Mouse (Mus musculus) v-Abl transformed pro-B cells (cell line): Measurements from ENCODE around the gene Rufy2.

ENCODE experiments used
- in situ Hi-C, 2 experiments: fragments of 400-800 bp; cut with MboI; formaldehyde crosslinking; loops; one replicate each; pipeline ENCODE4 v1.15.1; 2025; ENCODE audit not compliant: unreplicated experiment in 2 of 2

The Rufy2 gene

GRCm38 (mm10) chr10:62980039-62980954 lies at the start of gene Rufy2:
Gene Rufy2, plus strand, starts transcription at chr10:62980223.
- in situ Hi-C loops: loop anchor here in 1 of 2 experiments (10.0 kb wide), 1 partner anchor 405 kb away; the partner anchor contains the start of genes Dnajc12 and Sirt1

- in situ Hi-C loops: no loop called here
Measured at GRCm38 (mm10) chr10:62932381-62932780, 47.6 kb upstream of the Rufy2 start.

DNA sequence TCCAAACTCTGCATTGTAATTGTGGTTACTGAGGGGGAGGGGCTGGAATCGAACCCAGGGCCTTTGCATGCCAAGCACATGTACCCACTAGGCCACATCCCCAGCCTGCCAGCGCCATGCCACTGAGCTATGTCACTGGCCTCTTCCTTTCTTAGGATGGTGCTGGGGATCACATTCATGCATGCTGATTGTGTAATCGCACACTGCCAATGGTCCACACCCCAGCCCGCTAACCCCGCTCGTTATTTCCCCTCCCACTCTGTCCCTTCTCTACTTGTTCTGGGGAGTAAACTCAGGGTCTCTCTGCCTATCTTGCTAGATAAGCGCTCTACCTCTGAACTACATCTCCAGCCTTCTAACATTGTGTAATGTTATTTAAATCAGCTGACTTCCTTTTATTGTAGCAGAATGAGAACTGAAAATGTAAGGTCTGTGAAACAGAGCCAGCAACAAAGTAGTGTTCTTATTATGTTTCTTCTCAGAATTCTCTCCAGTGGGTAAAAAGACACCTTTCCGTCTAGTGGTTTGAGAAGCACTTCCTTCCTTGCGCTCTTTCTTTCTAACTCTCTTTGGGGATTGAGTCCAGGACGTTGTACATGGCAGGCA lies 34.9 kb upstream of the Rufy2 start:
- in situ Hi-C loops: no loop called here

DNA sequence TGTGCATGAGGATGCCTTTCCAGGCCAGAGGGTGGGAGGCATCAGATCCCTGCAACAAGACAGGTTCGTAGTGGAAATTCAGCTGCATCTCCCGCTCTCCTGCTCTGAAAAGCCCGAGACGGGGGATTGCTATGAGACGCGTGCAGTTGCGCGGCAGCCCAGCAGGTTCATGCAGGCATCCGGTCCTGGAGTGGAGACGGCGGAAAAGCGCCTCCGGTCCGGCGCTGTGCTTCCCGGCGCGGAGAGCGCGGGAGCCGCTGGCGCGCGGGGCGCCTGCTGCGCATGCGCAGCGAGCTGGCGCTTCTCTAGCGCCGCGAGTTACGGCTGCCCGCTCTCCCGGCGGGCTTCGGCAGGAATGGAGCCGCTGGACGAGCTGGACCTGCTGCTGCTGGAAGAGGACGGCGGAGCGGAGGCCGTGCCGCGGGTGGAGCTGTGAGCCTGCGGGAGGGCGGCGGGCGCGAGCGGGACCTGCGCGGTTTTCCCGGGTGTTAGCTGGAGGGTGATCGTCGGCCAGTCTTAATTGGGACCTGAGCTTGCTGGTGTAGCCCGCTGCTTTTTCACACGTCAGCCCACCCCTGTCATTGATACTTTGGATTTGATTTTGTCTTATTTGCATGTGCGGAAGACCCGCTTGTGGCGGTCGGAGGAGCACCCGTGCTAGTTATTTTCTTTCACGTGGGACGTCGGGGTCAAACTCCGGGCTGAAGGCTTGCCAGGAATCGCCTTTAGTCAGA lies 33.1 kb upstream of the Rufy2 start, which contains the start of gene Dna2:
TSS of gene Dna2 (plus strand) at position 289 of the 734 bp plus-strand sequence.
- in situ Hi-C loops: no loop called here

DNA sequence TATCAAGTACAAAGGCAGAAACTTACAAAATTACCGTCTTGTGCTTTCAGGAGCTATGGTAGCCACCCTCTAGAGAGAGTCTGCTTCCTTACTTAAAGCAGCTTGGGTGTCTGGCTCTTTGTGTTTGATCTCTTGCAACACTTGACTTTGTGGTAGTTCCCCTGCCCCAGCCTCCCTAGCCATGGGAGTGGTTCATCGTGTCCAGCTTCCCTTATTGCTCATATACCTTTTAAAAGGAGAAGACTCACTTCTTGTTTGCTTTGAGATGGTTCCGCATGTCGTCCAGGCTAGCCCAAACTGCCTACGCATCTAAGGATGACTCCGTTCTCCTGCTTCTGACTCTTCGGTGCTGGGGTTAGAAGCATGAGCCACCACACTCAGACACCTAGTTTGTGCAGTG lies 31.5 kb upstream of the Rufy2 start:
- in situ Hi-C loops: no loop called here

DNA sequence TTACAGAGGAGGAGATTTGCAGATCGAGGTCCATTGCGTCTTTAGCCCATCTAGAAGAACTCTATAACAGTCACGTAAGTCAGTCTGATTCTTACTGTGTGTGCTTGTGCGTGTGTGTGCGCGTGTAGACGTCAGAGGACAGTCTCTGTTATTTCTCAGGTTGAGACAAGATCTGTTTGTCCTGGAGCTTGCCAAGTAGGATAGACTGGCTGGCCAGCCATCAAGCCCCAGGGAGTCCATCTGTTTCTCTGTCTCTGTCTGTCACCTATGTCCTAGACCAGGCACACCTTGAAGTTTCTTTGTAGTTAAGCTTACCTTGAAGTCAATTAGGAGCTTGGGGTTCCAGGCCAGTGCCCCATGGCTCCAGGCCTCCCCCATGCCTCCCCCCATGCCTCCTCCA lies 16.1 kb upstream of the Rufy2 start:
- in situ Hi-C loops: no loop called here

DNA sequence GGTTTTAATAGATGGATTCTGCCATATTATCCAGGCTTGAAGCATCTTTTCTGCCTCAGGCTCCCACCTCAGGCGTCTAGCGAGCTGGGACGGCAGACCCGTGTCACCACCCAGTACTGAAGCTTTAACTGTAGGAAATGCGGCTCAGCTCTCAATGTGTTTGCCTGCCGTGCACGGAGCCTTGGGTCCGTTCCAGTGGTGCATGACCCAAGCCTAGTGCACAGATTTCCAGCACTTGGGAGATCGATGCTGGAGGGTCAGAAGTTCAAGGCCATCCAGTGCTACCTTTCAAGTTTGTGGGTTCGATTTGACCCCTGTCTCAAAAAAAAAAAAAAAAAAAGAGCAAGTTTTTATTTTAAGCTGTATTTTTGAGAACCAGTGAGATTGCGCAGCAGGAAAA lies 14.2 kb upstream of the Rufy2 start:
- in situ Hi-C loops: no loop called here

DNA sequence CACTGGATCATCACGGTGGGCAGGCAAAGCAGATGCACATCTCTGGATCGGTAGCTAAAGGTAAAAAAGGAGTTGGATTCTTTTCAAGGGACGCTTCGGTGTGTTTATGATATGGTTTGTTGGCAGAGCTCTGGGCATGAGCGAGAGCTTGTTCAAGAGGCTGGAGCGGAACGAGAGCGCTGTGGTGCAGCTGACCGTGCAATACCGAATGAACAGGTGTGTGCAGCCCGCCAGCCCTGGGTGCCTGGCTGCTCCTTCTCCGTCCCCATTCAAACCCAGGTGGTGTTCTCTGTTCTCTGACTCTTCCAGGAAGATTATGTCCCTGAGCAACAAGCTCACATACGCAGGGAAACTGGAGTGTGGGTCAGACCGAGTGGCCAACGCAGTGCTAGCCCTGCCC lies 13.7 kb upstream of the Rufy2 start:
- in situ Hi-C loops: no loop called here

DNA sequence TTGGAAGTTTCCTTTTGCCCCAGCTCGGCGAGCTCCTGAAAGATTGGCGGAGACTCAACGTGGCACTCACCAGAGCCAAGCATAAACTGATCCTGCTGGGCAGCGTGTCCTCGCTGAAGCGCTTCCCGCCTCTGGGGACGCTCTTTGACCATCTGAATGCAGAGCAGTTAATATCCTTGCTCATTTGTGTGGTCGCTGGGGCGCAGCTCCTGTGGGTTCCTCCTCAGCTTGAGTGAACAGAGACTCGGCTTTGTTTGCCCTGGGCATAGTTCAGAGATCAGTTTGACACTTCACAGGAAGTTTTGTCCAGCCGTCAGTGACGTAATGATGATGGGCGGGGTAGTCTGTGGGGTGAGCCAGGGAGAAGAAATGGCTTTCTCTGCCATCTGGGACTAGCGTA lies 8.2 kb upstream of the Rufy2 start:
- in situ Hi-C loops: no loop called here

DNA sequence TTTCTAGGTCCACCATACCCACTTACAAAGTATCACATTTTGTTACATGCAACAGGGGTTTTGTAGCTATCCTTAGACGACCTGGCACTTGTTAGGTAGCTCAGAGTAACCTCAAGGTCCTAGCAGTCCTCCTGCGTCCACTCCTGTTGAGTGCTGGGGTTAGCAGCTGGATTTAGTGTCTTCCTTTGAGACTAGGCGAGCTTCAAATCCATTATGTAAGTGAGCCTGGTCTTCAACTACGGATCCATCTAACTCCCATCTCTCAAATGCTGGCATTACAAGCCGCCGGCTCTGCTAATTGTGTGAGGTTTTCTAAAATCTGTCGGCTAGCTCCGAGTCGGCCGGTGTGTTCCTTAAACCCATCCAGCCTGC lies 370 bp upstream of the Rufy2 start:
- in situ Hi-C loops: loop anchor here in 1 of 2 experiments (10.0 kb wide), 1 partner anchor 405 kb away; the partner anchor contains the start of genes Dnajc12 and Sirt1

DNA sequence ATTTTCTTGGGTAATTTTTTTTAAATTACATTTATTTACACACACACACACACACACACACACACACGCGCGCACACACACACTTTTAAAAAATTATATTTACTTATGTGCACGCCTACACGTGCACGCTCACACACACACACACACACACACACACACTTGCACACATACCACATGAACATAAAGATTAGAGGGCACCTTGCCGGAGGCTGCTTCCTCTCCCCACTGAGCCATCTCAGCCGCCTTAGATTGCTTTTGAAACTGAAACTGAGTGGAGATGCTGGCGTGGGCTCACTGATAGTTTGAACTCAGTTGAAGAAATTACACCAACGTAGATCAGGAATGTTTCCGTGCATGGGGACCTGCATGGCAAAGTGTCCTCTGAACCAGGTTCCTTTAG lies 4.0 kb downstream of the Rufy2 start:
- in situ Hi-C loops: loop anchor here in 1 of 2 experiments (10.0 kb wide), 1 partner anchor 401 kb away; the partner anchor contains the start of genes Dnajc12 and Sirt1

GRCm38 (mm10) chr10:62984495-62984894 lies 4.5 kb downstream of the Rufy2 start:
- in situ Hi-C loops: loop anchor here in 1 of 2 experiments (10.0 kb wide), 1 partner anchor 400 kb away; the partner anchor contains the start of genes Dnajc12 and Sirt1

- in situ Hi-C loops: loop anchor here (5.0 to 10.0 kb wide), 3 partner anchors 35 to 397 kb away; partner anchors contain the start of genes Dnajc12 (in 1 of the 2), Hnrnph3 (in 1 of the 2), Pbld2 (in 1 of the 2) and Sirt1 (in 1 of the 2)
Measured at GRCm38 (mm10) chr10:62987341-62987740, 7.3 kb downstream of the Rufy2 start.

- in situ Hi-C loops: no loop called here
Measured at GRCm38 (mm10) chr10:62990636-62991035, 10.6 kb downstream of the Rufy2 start.

- in situ Hi-C loops: no loop called here
Measured at GRCm38 (mm10) chr10:62993991-62994390, 14.0 kb downstream of the Rufy2 start.

GRCm38 (mm10) chr10:63000584-63000983 lies 20.6 kb downstream of the Rufy2 start:
- in situ Hi-C loops: loop anchor here in 1 of 2 experiments (25.0 kb wide), 1 partner anchor 213 kb away; the partner anchor contains the start of gene Ccar1

DNA sequence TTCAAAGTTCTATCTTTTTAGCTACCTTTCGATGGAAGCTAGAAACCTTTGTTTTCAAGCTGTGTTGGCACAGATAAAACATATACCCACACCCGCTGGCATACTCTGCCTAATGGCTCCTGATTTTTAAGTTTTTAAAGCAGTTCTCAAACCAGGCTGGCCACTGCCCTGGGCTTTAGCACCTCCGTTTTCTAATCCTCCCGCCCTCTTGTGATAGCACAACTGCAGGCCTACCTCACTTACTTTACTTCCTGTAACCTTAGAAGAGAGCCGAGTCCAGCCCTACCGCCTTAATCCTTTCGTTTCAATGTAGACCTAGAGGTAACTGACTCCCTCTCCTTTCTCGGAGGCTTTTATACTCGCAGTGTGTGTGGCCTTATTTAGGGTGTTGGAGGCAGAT lies 23.2 kb downstream of the Rufy2 start:
- in situ Hi-C loops: loop anchor here in 1 of 2 experiments (25.0 kb wide), 1 partner anchor 216 kb away; the partner anchor contains the start of gene Ccar1

DNA sequence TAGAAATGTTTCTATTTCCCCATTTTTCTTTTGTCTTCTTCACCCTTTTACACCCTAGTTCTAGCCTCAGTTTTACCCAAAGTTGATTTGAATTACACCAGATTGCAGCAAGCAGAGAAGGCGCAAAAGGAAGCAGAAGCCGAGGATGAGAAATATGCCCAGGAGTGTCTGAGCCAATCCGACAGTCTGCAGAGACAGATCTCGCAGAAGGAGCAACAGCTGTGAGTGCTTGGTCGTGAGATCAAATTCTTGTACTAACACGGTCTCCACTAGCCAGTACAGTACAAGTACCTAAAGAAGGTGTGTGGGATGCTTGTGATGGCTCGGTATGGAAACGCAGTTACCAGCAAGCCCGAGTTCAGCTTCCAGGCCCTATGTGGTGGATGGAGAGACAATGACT lies 24.5 kb downstream of the Rufy2 start:
- in situ Hi-C loops: loop anchor here in 1 of 2 experiments (25.0 kb wide), 1 partner anchor 217 kb away; the partner anchor contains the start of gene Ccar1

DNA sequence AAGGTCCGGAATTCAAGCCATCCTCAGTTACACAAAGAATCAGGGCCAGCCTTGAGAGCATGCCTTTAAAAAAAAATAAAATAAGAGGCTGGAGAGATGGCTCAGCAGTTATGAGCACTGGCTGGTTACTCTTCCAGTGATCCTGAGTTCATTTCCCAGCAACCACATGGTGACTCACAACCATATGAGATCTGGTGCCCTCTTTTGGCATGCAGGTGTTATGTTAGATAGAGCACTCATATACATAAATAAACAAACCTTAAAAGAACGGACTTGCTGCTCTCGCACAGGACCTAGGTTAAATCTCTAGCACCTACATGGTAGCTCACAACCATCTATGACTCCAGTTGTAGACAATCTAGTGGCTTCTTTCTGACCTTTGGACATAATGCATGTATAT lies 28.2 kb downstream of the Rufy2 start:
- in situ Hi-C loops: loop anchor here in 1 of 2 experiments (25.0 kb wide), 1 partner anchor 221 kb away; the partner anchor contains the start of gene Ccar1

DNA sequence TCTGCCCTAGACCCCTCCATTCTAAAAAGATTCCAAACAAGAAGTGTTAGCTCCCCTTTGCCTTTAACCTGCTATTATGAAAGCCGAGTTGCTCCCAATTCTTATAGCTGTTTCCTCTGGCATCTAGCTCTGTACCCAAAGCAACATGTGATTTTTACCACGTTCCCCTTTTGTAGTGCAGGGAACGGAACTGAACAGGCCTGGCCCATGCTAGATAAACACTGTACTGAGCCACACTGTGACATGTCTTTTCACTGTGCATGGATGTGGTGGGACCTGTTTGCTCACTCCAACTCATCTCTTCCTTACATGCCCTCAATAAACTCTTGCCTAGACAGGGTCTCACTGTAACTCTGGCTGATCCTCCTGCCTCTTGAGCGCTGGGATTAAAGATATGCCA lies 30.2 kb downstream of the Rufy2 start:
- in situ Hi-C loops: loop anchor here in 1 of 2 experiments (25.0 kb wide), 1 partner anchor 223 kb away; the partner anchor contains the start of gene Ccar1
